ENCODE assay signal across 26 mouse cellular contexts in genomic region chr11:79149295-79149694, GRCm38 (mm10).
"Had no signal": no experiment of that assay in that cellular context is flagged by ENCODE, and none has a peak within 500 bp of the region (broad histone marks: within the 10 kb centered on the region; RNA-seq: fewer than 3 reads in every experiment).

No protein-coding gene starts in this region.

- H3K36me3 ChIP-seq: heart, embryonic 13.5 days; heart, embryonic 15.5 days; hindbrain, embryonic 10.5 days; hindbrain, embryonic 12.5 days; intestine, embryonic 15.5 days; limb, embryonic 10.5 days; limb, embryonic 12.5 days; liver, embryonic 13.5 days had no signal

- H3K9me3 ChIP-seq: heart, embryonic 13.5 days; heart, embryonic 15.5 days; hindbrain, embryonic 10.5 days; hindbrain, embryonic 12.5 days; intestine, embryonic 15.5 days; limb, embryonic 10.5 days; limb, embryonic 12.5 days; liver, embryonic 13.5 days had no signal

- DNase-seq: gastrocnemius, postnatal 14 days; gastrocnemius, postnatal 36 days; heart, adult 2 months; heart, postnatal 4 days; kidney, adult 18-20 months; kidney, adult 8-10 months; kidney, postnatal 10 days; kidney, postnatal 25 days; kidney, postnatal 4 days; liver; liver, embryonic 13.5 days had no signal

- H3K4me3 ChIP-seq: heart, adult 2 months; heart, embryonic 13.5 days; heart, embryonic 15.5 days; hindbrain, embryonic 10.5 days; hindbrain, embryonic 12.5 days; intestine, embryonic 15.5 days; layer of hippocampus, adult 2 months; left cerebral cortex, adult 2 months; limb, embryonic 10.5 days; limb, embryonic 12.5 days; liver, embryonic 13.5 days had no signal

- H3K4me2 ChIP-seq: heart, embryonic 11.5 days; heart, embryonic 13.5 days; heart, embryonic 15.5 days; hindbrain, embryonic 12.5 days; hindbrain, embryonic 14.5 days; intestine, embryonic 15.5 days; limb, embryonic 12.5 days; liver, embryonic 11.5 days; liver, embryonic 13.5 days had no signal

- H3K9ac ChIP-seq: heart, embryonic 13.5 days; heart, embryonic 15.5 days; hindbrain, embryonic 12.5 days; hindbrain, embryonic 14.5 days; intestine, embryonic 15.5 days; limb, embryonic 12.5 days; liver, embryonic 13.5 days had no signal

- H3K27me3 ChIP-seq: heart, embryonic 13.5 days; heart, embryonic 15.5 days; hindbrain, embryonic 12.5 days; intestine, embryonic 15.5 days; limb, embryonic 12.5 days; liver, embryonic 13.5 days had no signal

- H3K27ac ChIP-seq: heart, adult 2 months; heart, embryonic 13.5 days; heart, embryonic 15.5 days; hindbrain, embryonic 10.5 days; hindbrain, embryonic 12.5 days; hindbrain, embryonic 14.5 days; intestine, embryonic 15.5 days; layer of hippocampus, adult 2 months; left cerebral cortex, adult 2 months; limb, embryonic 10.5 days; limb, embryonic 12.5 days; liver, embryonic 13.5 days had no signal

- ATAC-seq: hindbrain, embryonic 16.5 days; inflammation-experienced regulatory T-cells, adult 6 months; intestine, embryonic 15.5 days; intestine, postnatal 0 days had no signal
